Mouse (Mus musculus) inflammation-experienced regulatory T-cells, adult 16 weeks (primary cell): ENCODE results near the gene Tceal3. TPM values are rescaled to one million over a fixed set of nuclear protein-coding genes. Genes with fewer than 3 reads are reported as not detected.

Experiments used
- polyA plus RNA-seq: library from polyadenylated mRNA; unstranded; fragments of 100-300 nt; shearing (Covaris generic); gene quantifications from one replicate; pipeline ENCODE4 v1.2.1, GENCODE M21; 2017

Gene Tceal3
- polyA plus RNA-seq: 5.2 TPM

DNA sequence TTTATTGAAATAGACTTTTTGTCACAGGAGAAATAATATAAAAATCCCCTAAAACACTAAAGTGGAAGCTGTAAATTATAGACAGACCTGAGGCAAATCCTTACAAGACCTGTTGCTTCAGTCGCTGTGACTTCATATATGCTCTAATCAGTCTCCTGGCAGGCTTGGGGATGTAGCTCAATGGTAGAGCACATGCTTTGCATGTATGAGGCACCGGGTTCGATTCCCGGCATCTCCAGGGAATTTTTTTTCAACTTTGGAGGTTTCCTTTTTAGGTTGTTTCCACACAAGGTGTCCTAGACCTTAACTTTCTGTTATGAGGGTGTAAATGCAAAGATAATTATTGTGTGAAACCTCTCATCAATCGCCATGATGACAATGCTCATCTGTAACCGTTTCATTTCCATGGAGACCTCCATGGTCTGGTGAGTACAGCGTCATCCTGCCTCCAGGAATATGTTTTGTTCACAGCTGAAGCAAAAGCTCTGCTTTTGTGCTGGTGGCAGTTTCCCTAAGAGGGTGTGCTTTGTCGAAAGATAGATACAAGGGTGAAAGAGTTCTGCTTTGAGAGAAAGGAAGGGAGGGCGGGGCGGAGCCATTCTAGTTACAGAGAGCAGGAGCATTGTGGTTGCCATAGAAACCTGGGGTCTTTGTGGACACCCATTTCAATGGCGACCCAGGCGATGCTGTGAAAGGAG is at the start of gene Tceal3:
Gene Tceal3 (plus strand): TSS at position 644 of the 698 bp plus-strand sequence.

GRCm38 (mm10) chrX:136543956-136544355 is 46.7 kb upstream of the Tceal3 start, which contains the start of gene Kir3dl2:
Gene Kir3dl2, minus strand, starts transcription at chrX:136544056.

DNA sequence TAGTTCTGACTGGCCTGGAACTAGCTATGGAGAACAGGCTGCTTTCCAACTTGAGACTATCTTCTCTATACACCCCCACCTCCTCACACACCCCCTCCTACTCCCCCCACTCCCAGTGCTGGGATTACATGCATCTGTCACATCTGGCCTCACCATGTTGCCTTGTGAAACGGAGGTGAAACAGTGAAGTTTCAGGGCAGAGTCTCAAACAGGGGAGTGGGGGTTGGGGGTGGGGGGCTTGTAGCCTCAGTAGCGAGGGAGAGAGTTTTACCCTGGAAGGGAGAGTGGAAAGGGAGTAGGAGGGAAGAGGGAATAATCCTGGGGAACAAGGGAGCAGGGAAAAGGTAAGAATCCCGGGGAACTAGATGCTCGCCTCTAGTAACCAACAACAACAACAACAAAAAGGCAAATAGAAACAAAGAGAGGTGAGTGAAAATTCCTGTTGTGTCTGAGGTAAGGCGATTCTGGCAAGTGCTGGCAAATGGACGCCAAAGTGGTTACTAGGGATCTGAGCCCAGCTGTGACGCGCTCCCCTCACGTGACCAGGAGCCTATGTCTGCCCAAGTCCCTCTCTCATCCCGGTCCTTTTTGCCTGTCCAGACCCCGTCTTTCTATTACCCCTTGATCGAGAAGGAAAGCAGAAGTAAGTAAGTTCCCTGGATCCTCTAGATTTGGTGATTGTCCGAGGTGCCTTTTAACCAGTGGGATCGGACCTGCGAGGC is 117.0 kb downstream of the Tceal3 start, which contains the start of gene Tceal1:
Gene Tceal1 (plus strand): TSS at position 537 of the 722 bp plus-strand sequence.

Other genes with a start within 250 kb of the Tceal3 start
- not detected for gene Kir3dl1, start 72.8 kb upstream of the Tceal3 start, polyA plus RNA-seq
- gene Kir3dl2, start 46.8 kb upstream of the Tceal3 start, polyA plus RNA-seq: not detected
- 0.21 TPM for gene Tceal1, start 117.1 kb downstream of the Tceal3 start, polyA plus RNA-seq
- gene Morf4l2, start 152.8 kb downstream of the Tceal3 start, polyA plus RNA-seq: 93.0 TPM
- gene Glra4, start 189.3 kb downstream of the Tceal3 start, polyA plus RNA-seq: not detected
- 3.0 TPM for gene Plp1, start 231.8 kb downstream of the Tceal3 start, polyA plus RNA-seq